Mouse (Mus musculus) brain, embryonic 14.5 days (tissue): ENCODE measurements around the gene Glo1.

Source experiments
- CTCF ChIP-seq: fragments of 200-500 bp; IDR thresholded peaks from 2 replicates; pipeline ENCODE4 v1.5.1; 2012; ENCODE audit warnings: inconsistent platforms, mild to moderate bottlenecking, moderate library complexity, borderline replicate concordance; ENCODE audit not compliant: insufficient read depth, insufficient read length; ENCODE audit errors: extremely low read depth
- POLR2A ChIP-seq: fragments of 200-500 bp; IDR thresholded peaks from 2 replicates; pipeline ENCODE4 v1.6.1; 2012; ENCODE audit warnings: mild to moderate bottlenecking, inconsistent platforms, borderline replicate concordance; ENCODE audit not compliant: poor library complexity, insufficient read depth, insufficient read length, severe bottlenecking; ENCODE audit errors: extremely low read depth

- no peak for TF ChIP-seq POLR2A
- TF ChIP-seq CTCF = no peak
Observed at GRCm38 (mm10) chr17:30611221-30612074, 15.2 kb downstream of the Glo1 start.
